Mouse (Mus musculus) hindbrain, embryonic 10.5 days (tissue): ENCODE measurements around the gene Slc10a1. TPM values are rescaled to one million over a fixed set of nuclear protein-coding genes. Genes with fewer than 3 reads are reported as not detected.
"Not testable (repeated sequence)": the region's sequence is repeated elsewhere in the genome, so short reads cannot be mapped to it uniquely, and the experiment has no call there.

ENCODE experiments used
- DNase-seq: peaks from one replicate; pipeline ENCODE4 v3.0.0-alpha.2; 2017; ENCODE audit warnings: low spot score
- H3K27ac ChIP-seq: fragments of 300-500 bp; sonication (generic); 2 replicates; pipeline ENCODE4 v1.5.1; 2016; ENCODE audit warnings: mild to moderate bottlenecking, moderate library complexity
- H3K27me3 ChIP-seq: fragments of 300-500 bp; sonication (generic); 2 replicates; pipeline ENCODE4 v1.6.1; 2016; ENCODE audit warnings: mild to moderate bottlenecking; ENCODE audit not compliant: poor library complexity, insufficient read depth, severe bottlenecking
- H3K36me3 ChIP-seq: fragments of 300-500 bp; sonication (generic); 2 replicates; pipeline ENCODE4 v1.6.1; 2016; ENCODE audit warnings: mild to moderate bottlenecking, moderate library complexity
- H3K4me1 ChIP-seq: fragments of 300-500 bp; sonication (generic); replicated peaks from 2 replicates; pipeline ENCODE4 v1.6.1; 2016; ENCODE audit warnings: mild to moderate bottlenecking
- H3K4me3 ChIP-seq: fragments of 300-500 bp; sonication (generic); 2 replicates; pipeline ENCODE4 v1.5.1; 2016; ENCODE audit warnings: mild to moderate bottlenecking, moderate library complexity
- H3K9me3 ChIP-seq: fragments of 300-500 bp; sonication (generic); 2 replicates; pipeline ENCODE4 v1.6.1; 2016; ENCODE audit warnings: mild to moderate bottlenecking, moderate library complexity
- WGBS: fragments of 180-500 bp; shearing (Covaris S2); methylation state at CpG from one replicate; pipeline ENCODE4 v1.1.7; 2016; 5-methylcytosine and 5-hydroxymethylcytosine counted together
- polyA plus RNA-seq: library from polyadenylated mRNA; unstranded; fragments of >200 nt; fragmentation: Nextera tagmentation; extraction: Ambion mirVana; gene quantifications from 2 replicates; pipeline ENCODE4 v1.2.1, GENCODE M21; 2016

Gene Slc10a1
- polyA plus RNA-seq, 1 experiment from 2014 or later: 0.26 TPM

GRCm38 (mm10) chr12:80957961-80958360 is 10.5 kb downstream of the Slc10a1 start:
- Histone ChIP-seq H3K4me3 (no peak overlapping the region), H3K9me3 (no peaks in the 10 kb centered on the region), H3K4me1 (no peaks in the 10 kb centered on the region), H3K27ac (no peak overlapping the region), H3K36me3 (peaks cover 85% of the 10 kb centered on the region), H3K27me3 (no peaks in the 10 kb centered on the region)
- no peak for DNase-seq
- WGBS: 90% methylated on average over 4 of the region's 4 CpGs

- no peak for DNase-seq
- H3K4me3 ChIP-seq: no peak overlapping the region
- whole genome bisulfite sequencing: 86% methylated on average over 3 of the region's 3 CpGs
- no peaks in the 10 kb centered on the region for H3K27me3 ChIP-seq
- no peak overlapping the region for H3K27ac ChIP-seq
- H3K9me3 ChIP-seq: no peaks in the 10 kb centered on the region
- H3K4me1 ChIP-seq: no peaks in the 10 kb centered on the region
- H3K36me3 ChIP-seq: peaks cover 98% of the 10 kb centered on the region
These were observed 12.5 kb downstream of the Slc10a1 start for GRCm38 (mm10) chr12:80956039-80956438.

- no peak overlapping the region for H3K27ac ChIP-seq
- WGBS: 94% methylated on average over 1 of the region's 1 CpGs
- peaks cover 99% of the 10 kb centered on the region for H3K36me3 ChIP-seq
- H3K4me1 ChIP-seq: no peaks in the 10 kb centered on the region
- H3K27me3 ChIP-seq: no peaks in the 10 kb centered on the region
- no peak overlapping the region for H3K4me3 ChIP-seq
- H3K9me3 ChIP-seq: no peaks in the 10 kb centered on the region
- no peak for DNase-seq
These were observed 16.0 kb downstream of the Slc10a1 start for GRCm38 (mm10) chr12:80952526-80952925.

- WGBS: 93% methylated on average over 3 of the region's 3 CpGs
- H3K27ac ChIP-seq: no peak overlapping the region
- peaks cover 99% of the 10 kb centered on the region for H3K36me3 ChIP-seq
- H3K4me1 ChIP-seq: peaks cover 5% of the 10 kb centered on the region
- H3K4me3 ChIP-seq: no peak overlapping the region
- no peak for DNase-seq
- H3K27me3 ChIP-seq: no peaks in the 10 kb centered on the region
- H3K9me3 ChIP-seq: no peaks in the 10 kb centered on the region
These were observed 16.8 kb downstream of the Slc10a1 start for GRCm38 (mm10) chr12:80951640-80952219.

DNA sequence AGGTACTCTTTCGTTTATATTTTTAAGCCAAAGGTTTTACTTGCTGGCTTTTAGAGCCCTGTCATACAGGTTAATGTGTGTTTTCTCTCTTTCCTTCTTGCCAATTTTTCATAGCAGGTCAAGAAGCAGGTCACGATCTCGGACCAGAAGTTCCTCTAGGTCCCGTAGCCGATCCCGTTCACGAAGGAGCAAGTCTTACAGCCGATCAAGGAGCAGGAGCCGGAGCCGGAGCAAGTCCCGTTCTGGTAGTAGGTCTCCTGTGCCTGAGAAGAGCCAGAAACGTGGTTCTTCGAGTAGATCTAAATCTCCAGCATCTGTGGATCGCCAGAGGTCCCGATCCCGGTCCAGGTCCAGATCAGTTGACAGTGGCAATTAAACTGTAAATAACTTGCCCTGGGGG is 18.9 kb downstream of the Slc10a1 start:
- Histone ChIP-seq H3K4me1 (peaks cover 10% of the 10 kb centered on the region), H3K36me3 (peaks cover 84% of the 10 kb centered on the region)
- H3K4me3 ChIP-seq, H3K9me3 ChIP-seq, DNase-seq, H3K27me3 ChIP-seq, H3K27ac ChIP-seq: not testable (repeated sequence)
- 94% methylated on average over 16 of the region's 16 CpGs for WGBS

DNA sequence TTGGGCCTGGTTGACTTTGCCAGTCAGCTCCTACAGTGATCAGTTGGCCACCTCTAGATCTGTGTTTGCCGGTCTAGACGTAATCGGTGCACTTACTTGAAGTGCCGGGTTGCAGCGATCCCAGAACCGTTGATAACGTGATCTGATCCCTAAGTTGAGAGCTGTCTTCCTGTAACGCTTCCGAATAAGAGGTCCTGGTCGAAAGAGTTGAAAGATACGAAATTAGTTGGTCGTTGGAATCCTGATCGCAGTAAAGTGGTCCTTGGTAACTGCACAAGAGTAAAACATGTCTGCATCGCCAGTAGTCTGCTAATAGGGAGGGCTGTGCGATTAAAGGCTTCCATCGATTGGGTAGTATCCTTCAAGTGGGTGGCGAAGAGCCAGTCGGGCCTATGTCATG is 20.3 kb downstream of the Slc10a1 start:
- Histone ChIP-seq H3K4me3 (no peak overlapping the region), H3K4me1 (peaks cover 10% of the 10 kb centered on the region), H3K27ac (no peak overlapping the region), H3K27me3 (no peaks in the 10 kb centered on the region), H3K9me3 (no peaks in the 10 kb centered on the region), H3K36me3 (peaks cover 70% of the 10 kb centered on the region)
- WGBS: 96% methylated on average over 18 of the region's 18 CpGs
- no peak for DNase-seq

- under 1% methylated on average over 47 of the region's 47 CpGs for WGBS
- peak overlapping the region; percentile 98 for H3K27ac ChIP-seq
- H3K4me3 ChIP-seq: peak overlapping the region; percentile 96
- DNase-seq: peak; percentile 96
- H3K36me3 ChIP-seq: peaks cover 47% of the 10 kb centered on the region
- no peaks in the 10 kb centered on the region for H3K27me3 ChIP-seq
- H3K9me3 ChIP-seq: no peaks in the 10 kb centered on the region
- peaks cover 10% of the 10 kb centered on the region for H3K4me1 ChIP-seq
These were observed 22.5 kb downstream of the Slc10a1 start for GRCm38 (mm10) chr12:80945996-80946355.

- DNase-seq: peak; percentile 98
- no peaks in the 10 kb centered on the region for H3K27me3 ChIP-seq
- peaks cover 10% of the 10 kb centered on the region for H3K4me1 ChIP-seq
- WGBS: under 1% methylated on average over 57 of the region's 57 CpGs
- H3K9me3 ChIP-seq: no peaks in the 10 kb centered on the region
- peaks cover 42% of the 10 kb centered on the region for H3K36me3 ChIP-seq
- peak within 1 kb of the TSS; percentile 96 for H3K4me3 ChIP-seq
- H3K27ac ChIP-seq: peak within 1 kb of the TSS; percentile 98
These were observed 23.0 kb downstream of the Slc10a1 start, which contains the start of gene Srsf5 for GRCm38 (mm10) chr12:80945334-80945995. TSS of gene Srsf5 (plus strand) at chr12:80945504.

DNA sequence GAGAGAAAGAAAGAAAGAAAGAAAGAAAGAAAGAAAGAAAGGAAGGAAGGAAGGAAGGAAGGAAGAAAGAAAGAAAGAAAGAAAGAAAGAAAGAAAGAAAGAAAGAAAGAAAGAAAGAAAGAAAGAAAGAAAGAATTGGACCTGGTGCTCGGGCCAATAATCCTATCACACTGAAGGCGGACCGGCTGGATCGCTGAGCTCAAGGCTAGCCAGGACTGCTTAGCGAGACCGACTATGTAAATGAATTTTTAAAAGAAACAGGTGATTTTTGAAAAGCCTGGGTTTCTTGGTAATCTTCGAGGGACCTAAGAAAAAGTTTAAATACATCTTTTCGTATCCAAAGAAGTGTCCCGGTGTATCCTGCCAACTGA is 23.6 kb downstream of the Slc10a1 start:
- H3K27ac ChIP-seq: peak overlapping the region; percentile 98
- H3K36me3 ChIP-seq: peaks cover 38% of the 10 kb centered on the region
- 3% methylated on average over 9 of the region's 9 CpGs for WGBS
- not testable (repeated sequence) for H3K27me3 ChIP-seq, DNase-seq, H3K9me3 ChIP-seq
- H3K4me3 ChIP-seq: peak overlapping the region; percentile 96
- peaks cover 10% of the 10 kb centered on the region for H3K4me1 ChIP-seq

GRCm38 (mm10) chr12:80944204-80944603 is 24.3 kb downstream of the Slc10a1 start:
- no peak for DNase-seq

DNA sequence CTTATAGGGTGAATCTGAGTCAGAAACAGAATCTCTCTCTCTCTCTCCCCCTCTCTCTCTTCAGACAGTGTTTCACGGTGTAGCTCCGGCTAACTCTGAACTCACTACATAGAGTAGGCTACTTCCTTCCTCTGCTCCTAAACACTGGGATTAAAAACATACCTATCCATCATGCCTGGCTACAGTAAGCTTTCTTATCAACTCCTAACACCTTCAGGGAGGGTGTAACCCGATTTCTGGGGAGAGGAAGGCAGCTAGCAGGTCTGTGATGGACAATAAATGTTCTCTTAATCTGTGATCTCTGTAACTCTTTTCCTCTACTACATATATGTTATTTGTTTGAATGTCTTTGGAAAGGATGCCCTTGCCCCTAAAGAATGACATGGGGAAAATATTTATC is 25.1 kb downstream of the Slc10a1 start:
- WGBS: 84% methylated on average over 3 of the region's 3 CpGs
- H3K27me3 ChIP-seq: no peaks in the 10 kb centered on the region
- no peak for DNase-seq
- peaks cover 10% of the 10 kb centered on the region for H3K4me1 ChIP-seq
- H3K4me3 ChIP-seq: no peak overlapping the region
- H3K27ac ChIP-seq: no peak overlapping the region
- no peaks in the 10 kb centered on the region for H3K9me3 ChIP-seq
- peaks cover 22% of the 10 kb centered on the region for H3K36me3 ChIP-seq

More at GRCm38 (mm10) chr12:80944204-80944603, 24.3 kb downstream of the Slc10a1 start:
- Histone ChIP-seq H3K4me3 (no peak overlapping the region), H3K36me3 (peaks cover 30% of the 10 kb centered on the region), H3K9me3 (no peaks in the 10 kb centered on the region), H3K27ac (no peak overlapping the region), H3K4me1 (peaks cover 10% of the 10 kb centered on the region), H3K27me3 (no peaks in the 10 kb centered on the region)
- WGBS: 94% methylated on average over 4 of the region's 4 CpGs

DNA sequence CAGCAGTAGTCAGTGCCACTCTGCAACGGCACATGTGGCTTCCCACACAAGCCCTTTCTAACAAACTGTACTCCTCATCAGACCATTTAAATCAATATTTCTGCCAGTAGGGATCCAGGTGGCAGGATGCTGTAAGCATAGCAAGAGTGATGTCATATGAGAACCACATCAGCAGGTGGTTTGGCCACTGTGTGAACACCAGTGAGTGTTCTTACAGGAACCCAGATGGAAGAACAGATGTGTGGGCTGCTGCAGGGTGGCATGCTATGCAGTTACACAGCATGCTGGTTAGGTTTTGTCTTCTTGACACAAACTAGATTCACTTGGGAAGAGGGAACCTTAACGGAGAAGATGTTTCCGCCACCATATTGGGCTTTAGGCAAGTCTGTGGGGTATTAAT is 26.6 kb downstream of the Slc10a1 start:
- H3K36me3 ChIP-seq: peaks cover 7% of the 10 kb centered on the region
- no peak overlapping the region for H3K4me3 ChIP-seq
- 95% methylated on average over 3 of the region's 3 CpGs for WGBS
- DNase-seq: no peak
- H3K9me3 ChIP-seq: no peaks in the 10 kb centered on the region
- H3K27me3 ChIP-seq: no peaks in the 10 kb centered on the region
- H3K4me1 ChIP-seq: peaks cover 6% of the 10 kb centered on the region
- H3K27ac ChIP-seq: no peak overlapping the region

DNA sequence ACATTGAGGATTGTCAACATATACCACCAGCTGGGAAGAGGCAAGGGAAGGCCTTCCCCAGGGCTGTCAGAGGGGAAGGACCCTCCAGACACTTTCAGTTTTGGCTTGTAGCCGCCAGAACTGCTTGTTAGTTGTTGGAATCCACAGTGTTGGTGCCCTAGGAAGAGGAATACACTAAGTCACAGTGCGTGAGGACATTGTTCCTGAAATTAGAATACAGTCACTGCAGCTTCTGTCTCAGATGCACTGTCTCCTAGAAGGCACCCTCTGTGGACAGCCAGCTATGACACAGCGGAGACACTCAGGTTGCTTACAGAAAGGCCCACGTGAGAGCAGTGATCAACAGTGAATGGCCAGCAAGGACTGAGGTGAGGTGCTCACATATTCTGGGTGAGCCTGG is 29.3 kb downstream of the Slc10a1 start:
- DNase-seq: no peak
- Histone ChIP-seq H3K4me3 (no peak overlapping the region), H3K4me1 (no peaks in the 10 kb centered on the region), H3K9me3 (no peaks in the 10 kb centered on the region), H3K27me3 (no peaks in the 10 kb centered on the region), H3K27ac (no peak overlapping the region), H3K36me3 (no peaks in the 10 kb centered on the region)
- WGBS: 82% methylated on average over 4 of the region's 4 CpGs
